Mouse (Mus musculus) myocyte (in vitro differentiated cells): ENCODE results near the gene Ccdc60.

Experiments
- CEBPB ChIP-seq: IDR thresholded peaks from 2 replicates; pipeline ENCODE4 v1.6.1; 2011; ENCODE audit warnings: mild to moderate bottlenecking, moderate library complexity; ENCODE audit not compliant: poor library complexity, insufficient read depth, severe bottlenecking
- POLR2A ChIP-seq: IDR thresholded peaks from one replicate; pipeline ENCODE4 v1.6.1; 2011; ENCODE audit warnings: low read depth, mild to moderate bottlenecking, control low read depth, moderate library complexity; ENCODE audit not compliant: insufficient read length
- POLR2AphosphoS2 ChIP-seq: IDR thresholded peaks from one replicate; pipeline ENCODE4 v1.6.1; 2011; ENCODE audit warnings: low read depth, control low read depth; ENCODE audit not compliant: insufficient read length

DNA sequence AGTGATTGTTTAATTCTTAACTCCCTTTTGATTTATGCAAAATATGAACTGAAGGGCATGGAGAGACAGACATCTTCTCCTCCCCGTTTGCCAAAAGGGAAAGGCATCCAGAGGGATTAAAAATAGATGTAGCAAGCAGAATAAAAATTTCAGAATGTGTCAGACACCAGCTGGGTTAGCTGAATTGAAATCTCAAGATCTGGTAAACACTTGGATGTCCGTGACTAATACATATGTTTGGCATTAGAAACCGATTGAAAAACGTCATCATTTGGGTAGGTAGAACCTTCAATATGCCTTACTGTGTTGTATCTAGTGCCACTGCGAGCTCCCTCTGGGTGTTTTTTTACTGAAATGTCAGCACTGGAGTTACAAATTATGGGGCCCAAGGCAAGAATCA is 4.7 kb upstream of the Ccdc60 start:
- TF ChIP-seq CEBPB = no peak
- no peak for TF ChIP-seq POLR2A
- TF ChIP-seq POLR2AphosphoS2 = no peak
